Mouse (Mus musculus) 3134 (cell line): Measurements from ENCODE around the gene Atp11b.

Source experiments
- DNase-seq: peaks from one replicate; pipeline ENCODE4 v3.0.0-alpha.2; 2011; ENCODE audit warnings: low spot score; ENCODE audit not compliant: insufficient read length; ENCODE audit errors: extremely low read depth

Gene Atp11b

DNA sequence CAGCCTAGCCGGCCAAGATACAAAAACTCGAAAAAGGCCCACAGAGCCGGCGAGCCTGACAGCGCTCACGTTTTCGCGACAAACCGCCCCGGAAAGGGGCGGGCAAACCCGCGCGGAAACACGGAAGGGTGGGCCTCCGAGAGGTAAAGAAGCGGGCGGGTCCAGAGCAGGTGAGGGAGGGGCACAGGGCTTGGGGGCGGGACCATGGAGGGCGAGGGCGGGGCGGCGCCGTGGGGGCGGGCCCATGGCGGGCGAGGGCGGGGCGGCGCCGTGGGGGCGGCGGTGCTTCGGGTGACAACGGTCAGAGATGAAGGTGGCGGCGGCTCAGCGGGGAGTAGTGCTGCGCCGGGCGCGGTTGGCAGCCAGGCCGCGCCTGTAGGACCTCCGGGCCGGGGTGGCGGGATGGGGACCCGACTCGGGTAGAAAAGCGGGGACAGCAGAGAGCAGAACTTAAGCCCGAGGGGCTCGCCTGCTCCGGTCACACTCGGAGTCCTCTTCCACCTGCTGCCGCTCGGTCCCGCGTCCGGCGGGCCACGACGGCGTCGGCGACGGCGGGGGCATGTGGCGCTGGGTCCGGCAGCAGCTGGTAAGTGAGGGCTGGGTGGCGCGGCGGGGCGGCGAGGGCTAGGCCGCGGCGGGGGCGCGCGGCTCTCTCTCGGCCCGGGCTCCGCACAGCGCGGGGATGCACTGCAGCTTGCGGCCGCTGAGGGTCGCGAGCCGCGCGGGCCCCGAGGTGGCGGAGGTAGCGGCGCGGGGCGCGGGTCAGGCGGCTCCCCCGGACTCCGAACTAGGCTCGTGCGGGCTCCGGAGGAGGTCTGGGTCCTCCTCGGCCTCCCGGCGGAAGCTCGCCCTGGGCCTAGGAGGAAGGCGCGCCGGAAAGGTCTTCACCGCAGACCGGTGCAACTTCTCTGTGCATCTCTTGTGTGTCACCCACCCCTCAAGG is at the start of gene Atp11b:
Atp11b (plus strand) TSS at position 282 of the 943 bp plus-strand sequence.
- peak; percentile 84 for DNase-seq

DNA sequence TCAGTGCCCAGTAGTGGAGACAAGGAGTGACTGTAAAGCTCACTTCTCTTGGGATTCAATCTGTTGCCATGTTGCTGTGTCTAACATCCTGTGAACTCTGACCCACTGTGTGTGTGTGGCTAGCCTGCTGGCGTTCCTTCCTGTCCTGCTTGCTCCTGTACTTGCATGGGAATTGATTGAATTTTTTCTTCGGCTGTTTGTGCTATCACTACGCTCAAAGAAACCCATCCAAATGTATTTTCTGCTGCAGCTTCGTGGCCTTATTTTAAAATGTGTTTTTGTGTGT is 49.6 kb upstream of the Atp11b start:
- DNase-seq, result no peak

DNA sequence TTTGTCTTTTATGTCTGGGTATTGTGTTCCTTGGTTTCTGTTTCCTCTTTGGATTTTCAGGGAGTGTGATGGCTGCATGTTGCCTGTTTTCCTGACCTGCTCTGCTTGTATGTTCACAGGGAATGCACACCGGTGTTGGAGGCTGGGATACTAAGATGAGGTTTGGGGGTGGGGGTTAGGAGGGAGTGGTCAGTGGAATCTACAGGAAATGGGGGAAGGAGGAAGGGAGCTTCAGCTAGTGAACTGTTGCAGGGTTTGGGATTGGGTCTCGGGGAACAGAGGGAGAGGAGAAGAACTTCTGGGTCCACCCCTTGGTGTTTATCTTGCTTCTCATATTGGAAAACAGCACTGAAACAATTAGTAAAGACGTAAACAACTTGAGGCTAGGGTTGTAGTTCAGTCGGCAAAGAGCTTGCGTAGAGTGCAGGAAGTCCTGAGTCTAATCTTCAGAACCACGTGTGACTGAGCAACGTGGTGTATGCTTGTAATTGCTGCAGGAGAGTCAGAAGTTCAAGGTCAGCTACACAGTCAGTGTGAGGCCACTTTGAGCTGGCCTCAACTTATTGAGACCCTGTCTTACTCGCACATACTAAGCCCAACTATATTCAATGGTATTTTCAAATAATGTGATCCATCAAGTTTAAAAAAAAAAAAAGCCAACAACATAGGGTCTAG is 34.2 kb upstream of the Atp11b start:
- no peak for DNase-seq

DNA sequence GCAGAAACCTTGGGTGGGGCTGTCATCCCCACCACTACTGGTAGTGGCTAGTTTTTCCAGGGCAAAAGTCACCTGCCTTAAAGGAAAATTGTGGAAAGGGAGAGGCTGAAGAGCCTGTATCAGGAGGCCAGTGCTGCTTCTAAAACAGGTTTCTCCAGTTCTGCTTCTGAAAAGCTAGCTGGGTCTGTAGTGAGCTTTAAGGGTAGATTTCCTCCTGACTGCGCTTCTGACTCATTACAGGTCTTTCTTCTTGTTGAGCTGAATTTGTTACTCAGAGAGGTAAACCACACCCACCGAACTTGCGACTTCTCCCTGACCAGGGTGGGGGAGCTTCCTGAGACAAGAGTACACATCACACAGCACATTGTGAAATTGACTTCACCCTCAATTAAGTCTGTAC is 33.1 kb upstream of the Atp11b start:
- no peak for DNase-seq

DNA sequence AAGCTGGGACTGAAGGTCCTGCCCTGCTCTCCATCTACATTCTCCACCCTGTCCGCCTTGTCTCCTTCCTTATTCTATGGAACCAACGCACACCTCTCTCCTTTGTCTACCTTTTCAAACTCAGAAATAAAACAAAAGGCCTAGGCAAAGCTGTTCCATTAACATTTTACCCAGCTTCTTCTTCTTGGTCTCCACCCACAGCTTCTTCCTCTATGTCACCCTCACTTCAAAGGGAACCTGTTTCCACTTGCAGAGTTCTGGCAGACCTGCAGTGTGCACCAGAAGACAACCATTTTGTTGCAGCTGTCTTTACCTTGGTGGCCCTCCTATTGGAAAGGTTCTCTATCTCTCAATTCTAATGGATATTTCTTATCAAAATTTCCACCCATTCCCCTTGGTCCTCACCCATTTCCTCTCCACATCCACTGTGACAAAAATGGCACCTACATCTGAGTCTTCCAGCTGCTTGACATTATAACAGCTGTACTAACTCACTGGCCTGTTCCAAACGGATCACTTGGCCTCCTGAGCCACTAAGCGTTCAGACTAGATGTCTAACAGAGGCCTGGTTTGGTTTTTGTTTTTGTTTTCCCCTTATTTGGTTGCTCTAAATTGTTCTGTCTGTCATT is 32.0 kb upstream of the Atp11b start:
- DNase-seq, result no peak

DNA sequence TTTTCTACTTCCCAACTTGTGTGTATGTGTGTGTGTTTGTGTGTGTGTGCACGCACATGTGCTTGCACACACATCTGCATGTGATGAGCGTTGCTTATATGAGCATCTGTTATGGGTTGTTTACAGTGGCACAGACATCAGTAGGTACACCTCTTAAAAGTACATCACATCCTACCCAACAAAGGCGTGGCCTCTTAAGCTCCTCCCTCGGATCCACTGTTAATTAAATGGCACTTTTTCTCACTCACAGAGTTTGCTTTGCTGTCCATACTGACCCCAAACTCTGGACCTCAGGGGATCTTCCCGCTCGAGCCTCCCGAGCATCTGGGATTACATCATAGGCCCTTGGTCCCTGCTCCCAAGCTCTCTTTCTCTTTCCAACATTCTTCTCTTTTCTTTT is 31.1 kb upstream of the Atp11b start:
- no peak for DNase-seq

DNA sequence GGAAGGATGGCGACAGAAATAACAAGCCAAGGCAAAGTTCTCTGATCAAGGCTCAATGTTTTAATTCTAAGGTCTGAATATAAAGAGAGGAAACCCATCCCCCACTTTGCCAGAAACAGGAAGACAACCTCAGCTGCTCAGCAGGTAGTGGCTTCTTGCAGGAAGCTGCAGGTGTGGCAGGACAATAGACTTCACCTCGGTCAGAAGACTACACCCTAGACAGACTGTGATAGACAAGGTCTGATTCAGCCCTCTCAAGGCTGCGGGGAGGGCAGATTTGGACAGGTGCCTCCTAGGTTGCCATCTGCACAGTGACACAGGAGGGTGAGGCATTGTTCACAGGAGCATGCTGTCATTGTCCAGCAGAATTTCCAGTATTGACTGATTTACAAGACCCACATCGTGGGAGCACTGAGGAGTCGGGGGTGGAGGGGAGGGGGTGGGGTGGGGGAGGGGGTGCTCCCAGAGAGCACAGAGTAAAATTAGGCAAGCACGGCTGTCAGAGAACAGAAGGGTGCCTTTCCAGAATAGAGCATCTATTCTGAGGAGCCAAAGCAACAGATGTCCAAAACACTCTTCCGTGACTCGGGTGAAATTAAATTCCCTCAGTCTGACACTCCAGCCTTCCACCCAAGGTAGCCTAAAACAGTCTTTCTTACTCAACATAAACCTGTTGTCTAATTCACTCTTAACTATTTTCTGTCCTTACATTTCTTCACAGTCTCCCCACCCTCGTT is 30.2 kb upstream of the Atp11b start:
- no peak for DNase-seq

DNA sequence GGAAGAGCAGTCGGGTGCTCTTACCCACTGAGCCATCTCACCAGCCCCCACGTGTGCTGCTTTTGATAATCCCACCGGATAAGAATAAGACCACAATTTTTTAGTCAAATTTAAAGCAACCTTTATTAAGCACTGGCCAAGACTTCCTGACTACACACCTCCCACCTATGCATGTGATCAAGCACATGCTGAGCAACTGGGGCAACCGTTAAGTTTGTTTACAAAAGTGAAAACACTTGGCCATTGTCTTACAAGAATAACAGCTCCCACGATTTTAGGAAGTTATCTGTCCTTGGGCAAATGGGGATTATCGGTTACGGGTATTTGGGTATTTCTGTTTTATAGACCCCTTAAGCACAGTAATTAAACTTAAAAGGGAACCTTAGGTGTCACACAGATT is 28.8 kb upstream of the Atp11b start:
- no peak for DNase-seq

DNA sequence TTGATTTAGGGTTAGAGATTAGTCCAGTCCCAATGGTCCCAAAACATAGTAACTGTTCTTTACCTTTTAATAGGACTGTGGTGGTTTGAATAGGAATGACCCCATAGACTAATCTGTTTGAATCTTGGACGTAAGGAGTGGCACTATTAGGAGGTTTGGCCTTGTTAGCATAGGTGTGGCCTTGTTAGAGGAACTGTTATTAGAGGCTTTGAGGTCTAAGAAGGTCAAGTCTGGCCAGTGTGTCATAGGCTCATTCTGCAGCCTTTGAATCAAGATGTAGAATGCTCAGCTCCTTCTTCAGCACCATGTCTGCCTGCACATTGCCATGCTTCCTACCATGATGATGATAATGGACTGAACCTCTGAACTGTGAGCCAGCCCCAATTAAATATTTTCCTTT is 27.0 kb upstream of the Atp11b start:
- DNase-seq, result no peak

DNA sequence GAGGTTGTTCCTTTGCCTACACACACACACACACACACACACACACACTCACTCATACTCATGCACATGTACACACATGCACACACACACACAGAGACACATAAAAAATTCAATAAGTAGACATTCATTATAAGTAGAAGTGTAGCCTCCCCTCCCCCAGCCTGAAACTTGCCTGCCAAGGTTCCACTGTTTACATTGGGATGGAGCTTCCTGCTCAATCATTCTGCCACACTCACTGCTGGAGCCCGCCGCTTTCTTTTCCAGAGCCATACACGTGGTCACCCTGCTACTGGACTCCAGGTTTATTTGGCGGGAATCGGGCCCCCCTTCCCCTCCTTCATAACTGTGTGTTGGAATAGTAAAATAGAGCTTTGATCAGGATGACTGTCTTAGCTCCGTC is 24.4 kb upstream of the Atp11b start:
- DNase-seq, result no peak

DNA sequence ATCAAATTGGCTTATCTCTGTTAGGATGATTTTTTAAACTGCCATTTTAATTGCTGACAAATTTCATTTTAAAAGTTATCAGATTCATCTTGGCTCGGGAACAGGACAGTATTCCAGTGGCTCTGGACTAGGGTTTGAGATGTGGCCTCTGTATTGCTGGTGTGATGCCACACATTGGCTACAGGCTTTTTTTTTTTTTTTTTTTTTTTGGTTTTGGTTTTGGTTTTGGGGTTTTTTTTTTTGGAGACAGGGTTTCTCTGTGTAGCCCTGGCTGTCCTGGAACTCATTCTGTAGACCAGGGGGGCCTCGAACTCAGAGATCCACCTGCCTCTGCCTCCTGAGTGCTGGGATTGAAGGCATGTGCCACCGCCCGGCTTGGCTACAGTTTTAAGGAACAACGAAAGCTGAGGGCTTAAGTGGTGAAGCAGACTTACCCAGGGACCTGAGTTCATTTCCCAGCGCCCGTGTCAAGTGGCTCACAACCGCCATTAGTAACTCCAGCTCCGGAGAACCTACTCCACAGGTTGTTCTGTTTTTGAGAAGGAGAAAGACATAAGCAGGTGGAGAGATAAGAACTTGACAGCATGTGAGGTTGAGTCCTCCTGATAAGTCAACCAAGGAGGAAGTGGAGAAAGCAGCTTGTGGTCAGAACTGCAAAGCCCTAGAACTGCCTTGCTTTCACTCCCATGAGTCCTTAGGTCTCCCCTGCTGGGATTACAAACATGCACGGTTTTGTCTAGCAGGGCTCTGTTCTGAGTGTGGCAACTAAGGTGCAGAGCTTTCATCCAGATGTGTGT is 21.7 kb upstream of the Atp11b start:
- no peak for DNase-seq

DNA sequence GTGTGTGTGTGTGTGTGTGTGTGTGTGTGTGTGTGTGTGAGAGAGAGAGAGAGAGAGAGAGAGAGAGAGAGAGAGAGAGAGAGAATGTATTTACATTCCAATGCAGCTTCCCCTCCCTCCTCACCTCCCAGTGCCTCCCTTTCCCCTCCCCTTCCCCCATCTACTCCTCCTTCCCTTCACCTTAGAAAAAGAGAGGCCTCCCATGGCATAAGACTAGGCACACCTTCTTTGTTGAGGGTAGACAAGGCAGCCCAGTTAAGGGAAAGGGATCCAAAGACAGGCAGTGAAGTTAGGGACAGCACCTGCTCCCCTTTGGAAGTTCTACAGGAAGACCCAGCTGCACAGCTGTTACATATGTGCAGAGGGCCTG is 21.1 kb upstream of the Atp11b start:
- DNase-seq, result no peak

DNA sequence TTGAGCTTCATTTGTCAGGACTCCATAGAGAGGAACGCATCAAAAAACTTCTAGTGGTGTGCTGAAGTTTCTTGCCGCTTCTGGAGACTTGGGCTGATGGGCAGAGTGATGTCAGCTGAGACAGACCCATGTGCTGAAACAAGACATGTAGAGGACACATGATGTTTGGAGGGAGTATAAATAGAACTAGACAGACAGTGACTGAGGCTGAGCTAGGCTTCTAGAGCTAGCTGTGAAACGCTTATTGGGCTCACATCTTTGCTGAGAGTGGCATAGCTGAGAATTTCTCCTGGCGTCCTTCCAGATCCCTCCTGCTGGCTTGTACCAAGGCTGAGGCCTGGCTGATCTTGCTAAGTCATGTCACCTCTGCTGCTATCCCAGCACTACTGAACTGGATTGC is 19.4 kb upstream of the Atp11b start:
- no peak for DNase-seq

DNA sequence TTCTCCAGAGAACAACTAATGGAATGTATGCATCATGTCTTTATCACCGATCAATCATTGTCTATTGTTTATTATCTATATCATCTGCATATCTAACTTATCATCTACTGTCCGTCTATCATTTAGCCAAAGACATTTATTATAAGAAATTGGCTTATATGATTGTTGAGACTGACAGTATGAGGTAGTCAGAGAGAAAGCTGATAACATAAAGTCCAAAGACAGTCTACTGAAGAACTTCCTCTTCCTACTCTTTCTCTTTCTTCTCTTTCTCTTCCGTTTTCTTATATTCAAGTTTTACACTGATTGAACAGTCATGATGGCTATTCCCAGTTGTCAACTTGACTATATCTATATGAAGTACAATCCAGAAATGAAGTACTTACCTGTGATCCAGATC is 15.8 kb upstream of the Atp11b start:
- no peak for DNase-seq

DNA sequence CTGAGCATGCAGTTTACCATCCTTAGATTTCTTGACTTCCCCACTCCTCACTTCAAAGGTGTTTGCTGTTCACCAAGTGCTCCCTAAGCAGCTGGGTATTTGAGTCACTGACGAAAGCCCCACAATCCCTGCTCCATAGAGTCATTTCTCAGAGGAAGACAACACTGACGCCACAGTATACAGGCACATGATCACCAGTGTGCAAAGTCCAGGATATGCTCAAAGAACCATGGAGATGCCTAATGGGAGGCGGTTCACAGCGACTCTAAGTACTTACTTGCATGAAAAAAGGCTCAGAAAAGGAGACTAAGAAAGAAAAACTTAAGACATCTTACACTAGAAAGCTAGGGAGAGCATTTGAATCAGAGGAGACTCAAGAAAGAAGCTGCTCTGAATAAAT is 8.9 kb upstream of the Atp11b start:
- no peak for DNase-seq

DNA sequence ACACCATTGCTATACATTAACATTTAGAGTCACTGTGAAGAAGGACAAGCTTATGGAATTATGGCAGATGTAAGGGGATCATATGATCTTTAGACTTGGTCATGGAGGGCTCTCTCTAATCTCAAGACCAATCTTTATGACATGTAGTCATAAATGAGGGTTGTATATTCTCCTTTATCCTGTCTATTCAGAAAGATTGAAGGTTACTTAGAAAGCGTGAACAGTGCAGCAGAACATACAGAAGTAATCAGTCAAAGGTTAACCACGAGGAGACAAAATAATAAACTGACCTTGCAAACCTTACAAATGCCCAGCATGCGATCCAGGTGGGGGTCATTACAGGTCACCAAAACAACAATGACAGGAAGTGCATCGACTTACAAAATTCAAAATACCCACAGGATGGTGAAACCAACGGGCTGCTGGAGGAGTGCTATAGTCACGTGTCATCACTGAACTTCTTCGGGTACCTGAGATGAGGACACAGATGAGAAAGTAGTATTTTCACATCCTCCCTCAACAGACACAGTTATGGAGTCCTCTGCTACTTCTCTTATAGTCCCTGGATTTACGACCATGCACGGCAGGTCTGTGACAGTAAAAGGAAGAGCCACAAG is 7.0 kb upstream of the Atp11b start:
- DNase-seq, result no peak

DNA sequence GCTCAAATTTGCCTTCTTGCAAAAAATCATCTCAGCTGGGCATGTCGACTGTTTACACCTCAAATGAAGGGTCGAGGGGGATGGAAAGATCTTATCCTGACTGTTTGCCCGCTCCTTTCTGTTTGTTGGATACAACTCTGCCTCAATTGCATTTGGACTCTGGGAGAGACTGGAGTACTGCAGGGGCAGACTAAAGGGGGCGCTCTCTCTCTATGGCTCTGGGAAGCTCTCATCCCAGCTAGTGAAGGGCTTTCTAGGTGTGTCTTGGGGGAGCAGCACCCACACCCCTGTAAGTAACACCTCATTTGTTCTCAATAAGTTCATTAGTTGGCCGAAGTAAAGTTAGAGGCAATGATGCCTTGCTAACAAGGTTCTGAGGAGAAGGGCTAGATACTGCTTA is 3.6 kb upstream of the Atp11b start:
- no peak for DNase-seq

DNA sequence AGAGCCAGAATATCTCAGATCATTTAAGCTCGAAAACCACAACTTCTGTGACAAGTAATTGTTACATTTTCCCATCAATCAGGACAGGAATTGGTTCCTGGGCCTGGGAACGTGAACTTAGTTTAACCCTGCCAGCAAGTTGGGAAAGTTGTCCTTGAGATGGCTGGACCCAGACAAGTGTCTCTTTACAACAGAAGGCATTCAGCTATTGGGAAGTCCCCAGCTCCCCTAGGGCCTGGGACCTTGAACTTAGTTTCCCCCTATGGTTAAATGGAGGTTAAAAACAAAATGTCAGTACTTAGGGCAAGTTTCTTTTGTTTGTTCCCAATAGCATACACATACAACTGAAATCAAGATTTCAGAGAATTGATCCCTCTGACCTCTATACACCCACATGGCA is 2.2 kb upstream of the Atp11b start:
- no peak for DNase-seq

DNA sequence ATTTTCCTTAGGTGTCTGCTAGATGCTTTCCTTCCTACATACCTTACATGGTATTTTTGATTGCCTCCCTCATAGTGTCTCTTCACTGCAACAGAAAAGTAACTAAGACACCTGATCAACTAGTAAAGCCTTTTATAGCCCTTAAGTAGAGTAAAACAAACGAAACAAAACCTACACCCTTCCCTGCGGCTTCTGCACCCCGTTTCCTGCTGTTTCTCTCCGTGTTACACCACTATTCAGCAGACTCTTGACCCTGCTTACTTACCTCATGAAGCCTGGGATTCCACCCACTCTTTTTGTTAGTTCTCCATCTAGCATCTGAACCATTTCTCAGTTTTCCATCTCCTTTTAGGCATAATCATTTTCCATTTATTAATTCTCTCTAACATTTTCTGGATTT is 8.8 kb downstream of the Atp11b start:
- DNase-seq, result no peak
